Mouse (Mus musculus) limb, embryonic 14.5 days (tissue): ENCODE data around the gene Rnf5. TPM values are rescaled to one million over a fixed set of nuclear protein-coding genes. Genes with fewer than 3 reads are reported as not detected.

Experiments
- ATAC-seq: fragments of 200-750 bp; cut with Nextera tagmentation; 2 replicates; pipeline ENCODE4 v1.8.0; 2017; ENCODE audit warnings: low read depth, moderate number of reproducible peaks, moderate TSS enrichment; ENCODE audit not compliant: low FRiP score
- DNase-seq: peaks from one replicate; pipeline ENCODE4 v3.0.0-alpha.2; 2015; ENCODE audit warnings: low spot score
- H3K27ac ChIP-seq: fragments of 300-500 bp; sonication (generic); replicated peaks from 2 replicates; pipeline ENCODE4 v1.5.1; 2014; ENCODE audit warnings: low read depth, mild to moderate bottlenecking, low read length, moderate library complexity, mixed read lengths
- H3K27me3 ChIP-seq: fragments of 300-500 bp; sonication (generic); 2 replicates; pipeline ENCODE4 v1.6.1; 2014; ENCODE audit warnings: low read length, mixed read lengths; ENCODE audit not compliant: control insufficient read depth, insufficient read depth
- H3K36me3 ChIP-seq: fragments of 300-500 bp; sonication (generic); 2 replicates; pipeline ENCODE4 v1.6.1; 2014; ENCODE audit warnings: mild to moderate bottlenecking, low read length, moderate library complexity, mixed read lengths; ENCODE audit not compliant: control insufficient read depth, insufficient read depth
- H3K4me1 ChIP-seq: fragments of 300-500 bp; sonication (generic); 2 replicates; pipeline ENCODE4 v1.6.1; 2014; ENCODE audit warnings: antibody characterized with exemption, low read length, mixed read lengths; ENCODE audit not compliant: control insufficient read depth, insufficient read depth
- H3K4me2 ChIP-seq: fragments of 300-500 bp; sonication (generic); replicated peaks from 2 replicates; pipeline ENCODE4 v1.6.1; 2014; ENCODE audit warnings: low read depth, mild to moderate bottlenecking, low read length, moderate library complexity; ENCODE audit not compliant: severe bottlenecking
- H3K4me3 ChIP-seq: fragments of 300-500 bp; sonication (generic); replicated peaks from 2 replicates; pipeline ENCODE4 v1.5.1; 2014; ENCODE audit warnings: low read length
- H3K9ac ChIP-seq: fragments of 300-500 bp; sonication (generic); 2 replicates; pipeline ENCODE4 v1.6.1; 2014; ENCODE audit warnings: mild to moderate bottlenecking, low read depth, low read length, moderate library complexity; ENCODE audit not compliant: severe bottlenecking
- H3K9me3 ChIP-seq: fragments of 300-500 bp; sonication (generic); 2 replicates; pipeline ENCODE4 v1.6.1; 2016; ENCODE audit warnings: low read length; ENCODE audit not compliant: control insufficient read depth
- POLR2A ChIP-seq: fragments of 200-500 bp; IDR thresholded peaks from 2 replicates; pipeline ENCODE4 v1.8.0; 2012; ENCODE audit warnings: inconsistent platforms, mild to moderate bottlenecking, moderate library complexity, borderline replicate concordance; ENCODE audit not compliant: insufficient read depth, insufficient read length; ENCODE audit errors: extremely low read depth
- WGBS: fragments of 180-500 bp; shearing (Covaris S2); extraction: QIAGEN DNeasy Blood & Tissue Kit; methylation state at CpG from one replicate; pipeline ENCODE4 v1.1.7; 2014; 5-methylcytosine and 5-hydroxymethylcytosine counted together
- polyA plus RNA-seq, 2 experiments: library from polyadenylated mRNA; depleted of rRNA in 1 of 2; stranded (reverse) in 1 of 2; unstranded in 1 of 2; fragments of >200 nt; fragmentation: Nextera tagmentation in 1 of 2; extraction: Ambion mirVana in 1 of 2; gene quantifications; 2 replicates each; pipeline versions ENCODE4 v1.2.1 to v1.2.3; 2012 to 2014

The Rnf5 gene
- polyA plus RNA-seq, 2 experiments, result 79.5 to 103 TPM

DNA sequence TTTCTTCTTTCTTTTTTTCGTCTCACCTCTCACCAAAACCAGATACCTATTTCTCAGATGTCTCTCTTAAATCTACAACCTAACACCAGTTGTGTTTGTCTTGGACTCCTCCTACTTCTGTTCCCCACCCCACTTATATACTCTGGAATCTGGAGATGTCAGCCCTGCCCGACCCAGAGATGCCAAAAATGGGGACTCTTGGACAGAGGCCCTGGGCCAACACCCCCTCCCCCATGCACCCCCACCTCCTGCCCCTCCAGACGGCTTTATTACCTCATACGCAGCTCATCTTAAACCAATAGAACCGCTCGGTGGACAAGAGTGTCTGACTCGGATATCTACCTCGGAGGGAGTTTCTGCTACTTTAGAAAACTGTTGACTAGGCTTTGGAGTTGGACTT, 7.4 kb downstream of the Rnf5 start:
- no peak for DNase-seq
- Histone ChIP-seq H3K9ac (no peak overlapping the region), H3K36me3 (peaks cover 44% of the 10 kb centered on the region), H3K9me3 (no peaks in the 10 kb centered on the region), H3K4me2 (no peak overlapping the region), H3K27me3 (no peaks in the 10 kb centered on the region), H3K4me1 (peaks cover 26% of the 10 kb centered on the region), H3K4me3 (no peak overlapping the region), H3K27ac (no peak overlapping the region)
- no peak for ATAC-seq
- TF ChIP-seq POLR2A, result no peak
- WGBS, result 70% methylated on average over 8 of the region's 8 CpGs

DNA sequence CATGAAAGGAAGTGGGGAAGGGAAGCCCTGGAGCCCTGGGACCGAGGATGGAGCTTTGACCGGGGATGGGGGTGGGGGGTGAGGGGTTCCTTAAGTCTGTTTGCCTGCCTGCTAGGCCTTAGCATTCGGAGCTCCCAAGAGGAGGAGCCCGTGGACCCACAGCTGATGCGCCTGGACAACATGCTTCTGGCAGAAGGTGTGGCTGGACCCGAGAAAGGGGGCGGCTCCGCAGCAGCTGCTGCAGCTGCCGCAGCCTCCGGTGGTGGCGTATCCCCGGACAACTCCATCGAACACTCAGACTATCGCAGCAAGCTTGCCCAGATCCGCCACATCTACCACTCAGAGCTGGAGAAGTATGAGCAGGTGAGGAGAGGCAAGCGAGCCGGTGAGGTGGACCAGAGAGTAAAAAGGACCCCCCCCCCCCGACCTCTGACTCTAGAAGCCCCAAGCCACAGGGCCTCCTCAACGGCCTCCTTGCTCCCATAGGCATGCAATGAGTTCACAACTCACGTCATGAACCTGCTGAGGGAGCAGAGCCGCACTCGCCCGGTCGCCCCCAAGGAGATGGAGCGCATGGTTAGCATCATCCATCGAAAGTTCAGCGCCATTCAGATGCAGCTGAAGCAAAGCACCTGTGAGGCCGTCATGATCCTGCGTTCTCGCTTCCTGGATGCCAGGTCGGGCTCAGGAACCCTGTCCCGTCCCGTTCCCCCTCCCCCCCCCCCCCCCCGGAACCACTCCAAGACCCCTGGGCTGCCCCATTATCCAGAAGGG, 9.6 kb downstream of the Rnf5 start:
- ATAC-seq (no peak), DNase-seq (no peak)
- Histone ChIP-seq H3K4me2 (peak overlapping the region; percentile 96), H3K9me3 (no peaks in the 10 kb centered on the region), H3K9ac (peak overlapping the region; percentile 94), H3K27me3 (no peaks in the 10 kb centered on the region), H3K36me3 (peaks cover 30% of the 10 kb centered on the region), H3K4me1 (peaks cover 41% of the 10 kb centered on the region), H3K27ac (peak overlapping the region; percentile 98), H3K4me3 (peak overlapping the region; percentile 93)
- TF ChIP-seq POLR2A, result no peak
- WGBS, result 42% methylated on average over 31 of the region's 34 CpGs

DNA sequence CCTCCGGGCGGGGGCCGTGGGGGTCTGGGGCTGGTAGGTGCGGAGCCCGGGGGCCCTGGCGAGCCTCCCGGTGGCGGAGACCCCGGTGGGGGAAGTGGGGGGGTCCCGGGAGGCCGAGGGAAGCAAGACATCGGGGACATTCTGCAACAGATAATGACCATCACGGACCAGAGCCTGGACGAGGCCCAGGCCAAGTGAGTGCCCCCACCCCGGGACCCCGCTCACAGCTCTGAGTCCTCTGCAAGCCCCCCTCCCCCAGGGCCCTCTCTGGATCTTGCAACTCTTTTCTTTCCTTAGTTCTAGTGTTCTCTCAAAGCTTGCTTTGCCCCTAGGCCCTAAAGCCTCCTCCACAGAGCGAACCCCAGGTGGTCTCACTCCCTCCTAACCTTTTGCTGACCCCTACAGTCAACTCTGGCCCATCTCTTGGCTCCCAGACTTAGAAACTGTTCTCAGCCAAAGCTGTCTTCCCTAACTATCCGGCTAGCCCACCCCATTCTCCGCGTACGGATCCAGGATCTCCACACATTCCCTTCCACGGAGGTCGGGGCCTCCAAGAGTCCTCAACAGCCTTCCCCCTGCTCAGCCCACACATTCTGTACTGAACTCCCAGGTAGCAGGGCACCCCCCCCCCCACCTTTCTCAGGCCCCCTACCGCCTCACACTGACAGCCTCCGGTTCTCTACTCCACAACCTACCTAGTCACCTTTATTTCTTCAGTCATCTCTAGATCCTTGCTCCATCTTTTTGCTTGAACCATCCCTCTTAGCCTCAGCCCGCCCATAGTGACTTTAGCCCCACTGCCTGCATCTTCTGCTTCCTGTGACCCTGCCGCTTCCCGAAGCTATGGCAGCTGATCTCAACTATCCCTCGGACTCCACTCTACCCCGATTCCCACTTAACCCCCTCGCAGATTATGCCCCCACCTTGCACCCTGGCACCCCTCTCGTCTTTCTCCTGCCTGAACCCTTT, 10.6 kb downstream of the Rnf5 start:
- peaks cover 45% of the 10 kb centered on the region for H3K4me1 ChIP-seq
- WGBS, result 1% methylated on average over 26 of the region's 32 CpGs
- TF ChIP-seq POLR2A, result no peak
- no peaks in the 10 kb centered on the region for H3K9me3 ChIP-seq
- H3K9ac ChIP-seq, result peak overlapping the region; percentile 94
- H3K4me2 ChIP-seq, result peak overlapping the region; percentile 96
- no peak for DNase-seq
- ATAC-seq, result peak; percentile 7; the same call in 1 of the 2 replicates
- H3K36me3 ChIP-seq, result peaks cover 30% of the 10 kb centered on the region
- no peaks in the 10 kb centered on the region for H3K27me3 ChIP-seq
- H3K4me3 ChIP-seq, result peak overlapping the region; percentile 93
- peak overlapping the region; percentile 98 for H3K27ac ChIP-seq

DNA sequence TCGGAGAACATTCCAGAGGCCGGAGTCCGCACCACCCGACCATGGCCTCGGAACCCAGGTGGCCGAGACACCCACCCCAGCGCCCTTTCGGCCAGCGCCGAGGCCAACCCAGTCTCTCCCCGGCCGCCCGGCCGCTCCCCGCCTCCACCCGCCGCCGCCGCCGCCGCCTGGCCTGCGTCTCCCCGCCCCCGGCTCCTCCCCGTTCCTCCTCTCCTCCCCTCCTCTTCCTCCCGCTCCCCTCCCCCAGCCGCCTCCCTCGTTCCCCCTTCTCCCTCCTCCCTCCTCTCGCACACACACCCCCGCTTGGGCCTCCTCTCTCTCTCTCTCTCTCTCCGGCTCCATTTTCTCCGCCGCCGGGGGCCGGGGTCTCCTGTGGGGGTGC, 11.5 kb downstream of the Rnf5 start:
- Histone ChIP-seq H3K36me3 (peaks cover 30% of the 10 kb centered on the region), H3K4me1 (peaks cover 41% of the 10 kb centered on the region), H3K9me3 (no peaks in the 10 kb centered on the region), H3K27me3 (no peaks in the 10 kb centered on the region), H3K4me3 (peak overlapping the region; percentile 93), H3K4me2 (peak overlapping the region; percentile 96), H3K27ac (peak overlapping the region; percentile 98), H3K9ac (peak overlapping the region; percentile 94)
- peak; percentile 86 for DNase-seq
- TF ChIP-seq POLR2A, result peak; percentile 60; the same call in 1 of the 2 replicates
- peak; percentile 53 for ATAC-seq
- 0% methylated on average over 10 of the region's 35 CpGs for WGBS
